Mouse (Mus musculus) thymus, postnatal 4 days (tissue): ENCODE data around the gene Rangrf.
"Not testable (repeated sequence)": the region's sequence is repeated elsewhere in the genome, so short reads cannot be mapped to it uniquely, and the experiment has no call there.

ENCODE experiments used
- DNase-seq: peaks from one replicate; pipeline ENCODE4 v3.0.0; 2021

The Rangrf gene

DNA sequence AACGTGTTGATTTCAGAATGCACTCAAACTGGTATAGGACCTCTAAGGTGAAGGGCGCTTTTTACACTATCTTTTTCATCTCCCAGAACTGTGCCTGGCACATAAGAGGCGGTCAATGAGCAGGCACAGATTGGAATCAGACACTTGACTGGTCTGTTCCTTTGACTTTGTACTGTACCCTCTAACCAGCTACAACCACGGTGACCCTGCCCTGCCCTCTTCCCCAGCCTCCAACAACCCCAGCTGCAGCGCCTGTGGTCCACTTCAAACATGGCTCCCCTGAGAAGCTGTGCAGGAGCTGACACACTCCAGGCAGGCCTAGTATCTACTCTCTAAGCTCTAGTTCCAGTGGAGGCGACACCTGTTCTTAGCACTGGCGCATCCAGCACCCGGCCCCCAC is 32.3 kb downstream of the Rangrf start:
- no peak for DNase-seq

DNA sequence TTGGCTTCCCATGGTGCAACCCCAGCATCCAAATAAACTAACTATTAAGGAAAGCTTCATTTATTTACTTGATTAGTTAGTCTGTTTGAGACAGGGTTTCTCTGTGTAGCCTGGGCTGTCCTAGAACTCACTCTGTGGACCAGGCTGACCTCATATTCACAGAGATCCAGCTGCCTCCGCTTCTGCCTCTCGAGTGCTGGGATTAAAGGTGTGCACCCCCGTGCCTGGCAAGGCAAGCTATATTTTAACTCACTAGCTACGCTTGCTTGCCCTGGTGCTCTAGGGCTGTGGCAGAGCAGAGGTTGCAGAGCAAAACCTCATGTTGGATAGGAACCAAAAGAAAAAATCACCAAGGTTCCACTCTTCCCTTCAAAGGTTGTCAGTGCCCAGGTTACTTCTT is 34.5 kb downstream of the Rangrf start:
- DNase-seq = no peak

DNA sequence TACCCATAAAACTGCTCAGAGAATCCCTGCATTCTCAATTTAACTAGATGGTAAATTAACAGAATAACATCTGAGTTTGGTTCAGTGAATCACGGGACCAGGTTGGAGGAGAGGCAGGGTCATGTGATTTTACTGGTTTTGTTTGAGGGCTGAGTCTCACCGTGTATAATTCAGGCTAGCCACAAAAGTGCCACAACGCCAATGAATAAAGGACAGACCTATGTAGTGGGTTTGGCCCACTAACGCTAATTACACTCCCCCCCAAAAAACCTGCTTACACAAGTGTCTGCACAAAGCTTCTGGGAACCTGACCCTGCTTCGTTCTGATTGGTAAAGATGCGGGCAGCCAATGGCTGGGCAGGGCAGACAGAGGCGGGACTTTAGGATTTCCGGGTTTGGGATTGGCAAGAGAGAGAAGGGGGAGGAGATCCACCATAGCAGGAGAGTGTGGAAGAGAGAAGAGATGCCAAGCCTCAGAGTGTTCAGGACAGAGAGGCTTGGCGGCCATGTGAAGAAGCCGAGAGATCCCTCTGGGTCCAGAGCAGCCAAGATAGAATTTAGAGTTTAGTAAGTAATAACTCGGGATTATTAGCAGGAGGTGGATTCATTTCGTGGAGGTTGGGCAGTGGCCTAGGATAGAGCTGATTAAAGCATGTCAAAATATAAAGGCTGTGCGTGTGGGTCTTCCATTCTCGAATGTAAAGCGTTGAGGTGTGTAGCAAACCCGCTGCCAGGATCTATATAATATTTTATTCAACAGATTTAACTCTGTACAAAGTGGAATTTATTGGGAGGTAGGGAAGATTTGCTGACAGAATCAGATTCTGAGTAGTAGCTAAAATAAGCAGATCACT is 35.3 kb downstream of the Rangrf start:
- peak; percentile 80 for DNase-seq

DNA sequence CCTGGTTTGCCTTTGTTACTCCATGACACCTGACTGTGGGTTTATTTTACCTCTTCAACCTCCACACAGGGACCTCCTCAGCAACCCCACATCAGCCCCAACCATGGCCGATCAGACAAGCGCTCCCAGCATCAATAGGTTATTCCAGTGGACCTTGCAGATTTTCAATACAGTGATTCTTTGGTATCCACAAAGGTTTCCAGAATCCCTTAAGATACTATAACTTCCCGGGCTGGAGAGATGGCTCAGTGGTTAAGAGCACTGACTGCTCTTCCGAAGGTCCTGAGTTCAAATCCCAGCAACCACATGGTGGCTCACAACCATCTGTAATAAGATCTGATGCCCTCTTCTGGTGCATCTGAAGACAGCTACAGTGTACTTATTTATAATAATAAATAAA is 38.0 kb downstream of the Rangrf start:
- not testable (repeated sequence) for DNase-seq

DNA sequence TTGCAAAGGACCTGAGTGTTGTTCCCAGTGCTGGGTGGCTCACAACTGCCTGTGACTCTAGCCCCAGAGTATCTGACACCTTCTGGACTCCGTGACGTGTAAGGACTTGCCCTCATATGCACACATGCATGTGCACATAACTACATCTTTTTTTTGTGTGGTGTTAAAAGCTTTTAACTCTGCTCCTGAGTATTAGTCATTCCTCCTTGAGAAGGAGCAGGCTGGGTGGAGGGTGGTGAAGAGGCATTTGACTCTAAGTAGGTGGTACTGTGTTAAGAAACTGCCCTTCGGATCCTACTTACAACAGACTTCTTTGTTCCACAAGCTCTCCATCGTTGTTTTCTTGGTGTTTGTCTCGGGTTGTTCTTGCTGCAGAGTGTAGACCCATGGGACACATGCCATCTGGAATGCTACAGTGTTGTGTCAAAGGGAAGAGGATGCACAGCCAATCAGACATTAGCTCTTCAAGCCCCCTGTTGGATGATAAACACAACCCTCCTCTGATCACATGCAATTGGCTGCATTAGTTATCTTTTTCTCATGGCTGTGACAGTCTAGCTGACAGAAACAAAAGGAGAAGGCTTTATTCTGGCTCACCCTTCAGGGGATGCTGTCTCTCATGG is 41.0 kb downstream of the Rangrf start:
- no peak for DNase-seq

DNA sequence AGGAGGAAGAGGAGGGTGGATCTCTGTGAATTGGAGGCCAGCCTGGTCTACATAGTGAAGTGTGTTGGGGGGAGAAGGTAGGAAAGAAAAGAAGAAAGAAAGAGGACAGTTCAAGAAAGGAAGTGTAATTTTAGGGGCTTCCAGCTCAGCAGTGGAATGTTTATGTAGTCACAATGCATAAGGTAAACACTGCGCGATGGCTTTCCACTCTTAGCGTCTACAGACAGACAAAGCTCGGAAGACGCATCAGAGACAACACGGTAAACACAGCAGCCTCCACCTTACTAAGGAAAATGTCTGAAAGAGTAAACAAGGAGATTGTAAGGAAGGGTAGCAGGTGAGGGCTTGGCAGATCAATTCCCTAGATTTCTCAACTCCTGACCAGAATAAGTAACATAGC is 45.0 kb downstream of the Rangrf start:
- DNase-seq = no peak

DNA sequence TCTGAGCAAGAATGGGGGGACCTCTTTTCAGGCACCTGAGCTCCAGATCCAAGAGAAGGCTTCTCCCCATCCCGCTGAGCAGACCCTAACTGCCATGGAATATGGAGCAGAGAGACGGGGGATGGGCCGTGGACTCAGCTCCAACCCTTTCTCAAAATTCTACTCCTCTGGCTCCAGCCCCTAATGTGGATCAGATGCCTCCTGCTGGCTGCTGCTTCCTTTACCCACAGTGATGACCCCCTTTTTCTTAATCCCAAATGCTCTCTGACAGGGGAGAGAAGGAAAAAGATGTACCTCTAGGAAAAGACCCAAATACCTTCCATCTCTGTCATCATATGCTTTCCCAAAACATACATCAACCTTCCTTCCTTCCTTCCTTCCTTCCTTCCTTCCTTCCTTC is 48.0 kb downstream of the Rangrf start, which contains the start of gene Odf4:
Odf4 (minus strand) TSS at position 101 of the 400 bp plus-strand sequence.
- DNase-seq = no peak

DNA sequence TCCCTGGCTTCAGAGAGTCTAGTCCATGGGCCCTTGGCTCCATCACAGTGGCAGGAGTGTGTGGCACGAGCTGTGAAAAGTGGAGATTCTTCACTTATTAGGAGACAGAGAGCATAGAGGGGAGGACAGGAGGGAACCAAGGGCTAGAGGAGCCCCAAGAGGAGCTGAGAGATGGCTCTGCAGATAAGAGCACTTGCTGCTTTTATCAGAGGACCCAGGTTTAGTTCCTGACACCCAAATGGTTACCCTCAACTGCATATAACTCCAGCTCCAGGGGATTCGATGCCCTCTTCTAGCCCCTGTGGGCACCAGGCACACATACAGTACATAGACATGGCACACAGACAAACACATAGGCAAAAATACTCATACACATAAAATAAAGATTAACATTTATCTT is 50.2 kb downstream of the Rangrf start:
- DNase-seq = no peak

DNA sequence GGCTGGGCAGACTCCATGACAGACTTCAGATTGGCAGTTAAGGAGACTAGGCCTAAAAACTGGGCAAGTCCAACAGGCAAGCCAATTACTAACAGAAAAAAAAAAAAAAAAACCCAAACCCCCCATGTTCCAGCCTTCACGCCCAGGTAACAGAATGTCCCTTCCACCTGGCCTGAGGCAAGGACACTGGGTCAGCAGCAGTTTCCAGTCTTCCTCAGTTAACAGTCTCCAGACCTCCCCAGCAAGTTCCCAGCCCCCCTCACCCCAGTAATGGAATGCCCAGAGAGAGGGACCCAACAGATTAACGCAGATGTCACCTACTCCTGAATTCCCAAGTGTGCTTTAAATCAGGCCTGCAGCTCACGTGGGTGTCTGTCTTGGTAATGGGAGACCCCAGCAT is 51.8 kb downstream of the Rangrf start:
- DNase-seq = no peak
